37 mouse cellular contexts compared by ENCODE assay signal in genomic region chr6:41741101-41741500, GRCm38 (mm10). TPM values are rescaled to one million over a fixed set of nuclear protein-coding genes. Genes with fewer than 3 reads are reported as not detected.
"Had no signal": no experiment of that assay in that cellular context is flagged by ENCODE, and none has a peak within 500 bp of the region (broad histone marks: within the 10 kb centered on the region; RNA-seq: fewer than 3 reads in every experiment).

No protein-coding gene starts in this region.

- H3K4me3 ChIP-seq: embryonic facial prominence, embryonic 12.5 days; embryonic facial prominence, embryonic 13.5 days; embryonic facial prominence, embryonic 15.5 days; erythroblast, embryonic 14.5 days; forebrain, embryonic 10.5 days; forebrain, embryonic 12.5 days; forebrain, embryonic 13.5 days; forebrain, embryonic 15.5 days; gastrocnemius, adult 2 months; heart, adult 2 months; heart, embryonic 10.5 days had no signal

- ATAC-seq: forebrain, embryonic 13.5 days; forebrain, embryonic 14.5 days; forebrain, embryonic 15.5 days; forebrain, embryonic 16.5 days; forebrain, postnatal 0 days had no signal

- H3K27me3 ChIP-seq: embryonic facial prominence, embryonic 12.5 days; embryonic facial prominence, embryonic 13.5 days; embryonic facial prominence, embryonic 15.5 days; forebrain, embryonic 12.5 days; forebrain, embryonic 13.5 days; forebrain, embryonic 15.5 days had no signal

- H3K36me3 ChIP-seq: embryonic facial prominence, embryonic 12.5 days; embryonic facial prominence, embryonic 13.5 days; embryonic facial prominence, embryonic 15.5 days; forebrain, embryonic 10.5 days; forebrain, embryonic 12.5 days; forebrain, embryonic 15.5 days; heart, embryonic 10.5 days had no signal

- H3K4me2 ChIP-seq: embryonic facial prominence, embryonic 12.5 days; embryonic facial prominence, embryonic 13.5 days; embryonic facial prominence, embryonic 15.5 days; forebrain, embryonic 12.5 days; forebrain, embryonic 13.5 days; forebrain, embryonic 15.5 days; heart, embryonic 11.5 days had no signal

- H3K4me1 ChIP-seq: embryonic facial prominence, embryonic 12.5 days; embryonic facial prominence, embryonic 13.5 days; embryonic facial prominence, embryonic 15.5 days; forebrain, embryonic 10.5 days; forebrain, embryonic 12.5 days; forebrain, embryonic 13.5 days; forebrain, embryonic 15.5 days; heart, embryonic 10.5 days had no signal

- H3K27ac ChIP-seq: embryonic facial prominence, embryonic 12.5 days; embryonic facial prominence, embryonic 13.5 days; embryonic facial prominence, embryonic 15.5 days; forebrain, embryonic 10.5 days; forebrain, embryonic 12.5 days; forebrain, embryonic 13.5 days; forebrain, embryonic 15.5 days; gastrocnemius, adult 2 months; heart, adult 2 months; heart, embryonic 10.5 days had no signal

- DNase-seq: cerebellum, postnatal 10 days; cerebellum, postnatal 14 days; cerebellum, postnatal 25 days; cerebellum, postnatal 36 days; embryo, embryonic 11 days; forebrain, postnatal 0 days; gastrocnemius, adult 2 months; gastrocnemius, postnatal 10 days; gastrocnemius, postnatal 14 days; gastrocnemius, postnatal 25 days; gastrocnemius, postnatal 36 days; heart, adult 11 months; heart, adult 18-20 months; heart, adult 2 months had no signal

- H3K9me3 ChIP-seq: embryonic facial prominence, embryonic 12.5 days; embryonic facial prominence, embryonic 13.5 days; embryonic facial prominence, embryonic 15.5 days; forebrain, embryonic 10.5 days; forebrain, embryonic 12.5 days; forebrain, embryonic 13.5 days; forebrain, embryonic 15.5 days; heart, embryonic 10.5 days had no signal

- H3K9ac ChIP-seq: embryonic facial prominence, embryonic 12.5 days; embryonic facial prominence, embryonic 13.5 days; embryonic facial prominence, embryonic 15.5 days; forebrain, embryonic 12.5 days; forebrain, embryonic 13.5 days; forebrain, embryonic 15.5 days; forebrain, postnatal 0 days had no signal

RNA-seq across cellular contexts. Expression of gene Olfr459, which starts 33.9 kb away (rescaled TPM):
- total RNA-seq: common myeloid progenitor, adult 5-6 weeks; forebrain, postnatal 0 days; gastrocnemius, adult 18-20 months; gastrocnemius, adult 2 months; gastrocnemius, adult 8-10 months; gastrocnemius, postnatal 10 days; gastrocnemius, postnatal 14 days; gastrocnemius, postnatal 25 days; gastrocnemius, postnatal 36 days; gastrocnemius, postnatal 4 days; granulocyte monocyte progenitor cell, adult 5-6 weeks; heart, adult 18-20 months; heart, adult 2 months; heart, adult 8-10 months had no signal
- polyA plus RNA-seq: cortical plate, adult 2 months; embryonic facial prominence, embryonic 11.5 days; embryonic facial prominence, embryonic 13.5 days; embryonic facial prominence, embryonic 15.5 days; erythroblast, embryonic 14.5 days; forebrain, embryonic 10.5 days; forebrain, embryonic 11.5 days; forebrain, embryonic 12.5 days; forebrain, embryonic 13.5 days; forebrain, embryonic 14.5 days; forebrain, embryonic 15.5 days; forebrain, embryonic 16.5 days; forebrain, postnatal 0 days; frontal cortex, adult 2 months; heart, adult 2 months; heart, embryonic 10.5 days; heart, embryonic 11.5 days had no signal

RNA-seq across cellular contexts. Expression of gene Kel, which starts 37.0 kb away (rescaled TPM):
- total RNA-seq: forebrain, postnatal 0 days; gastrocnemius, adult 18-20 months; gastrocnemius, adult 2 months; gastrocnemius, adult 8-10 months; gastrocnemius, postnatal 14 days; gastrocnemius, postnatal 25 days; gastrocnemius, postnatal 36 days; heart, adult 18-20 months had no signal
- polyA plus RNA-seq: cortical plate, adult 2 months; forebrain, postnatal 0 days had no signal

RNA-seq across cellular contexts. Expression of gene Llcfc1, which starts 56.9 kb away (rescaled TPM):
- total RNA-seq: common myeloid progenitor, adult 5-6 weeks; forebrain, postnatal 0 days; gastrocnemius, adult 18-20 months; gastrocnemius, adult 2 months; gastrocnemius, adult 8-10 months; gastrocnemius, postnatal 10 days; gastrocnemius, postnatal 14 days; gastrocnemius, postnatal 25 days; gastrocnemius, postnatal 36 days; gastrocnemius, postnatal 4 days; granulocyte monocyte progenitor cell, adult 5-6 weeks; heart, adult 18-20 months; heart, adult 2 months; heart, adult 8-10 months had no signal
- polyA plus RNA-seq: cortical plate, adult 2 months; embryonic facial prominence, embryonic 11.5 days; embryonic facial prominence, embryonic 12.5 days; embryonic facial prominence, embryonic 13.5 days; embryonic facial prominence, embryonic 14.5 days; embryonic facial prominence, embryonic 15.5 days; erythroblast, embryonic 14.5 days; forebrain, embryonic 10.5 days; forebrain, embryonic 11.5 days; forebrain, embryonic 12.5 days; forebrain, embryonic 13.5 days; forebrain, embryonic 14.5 days; forebrain, embryonic 15.5 days; forebrain, embryonic 16.5 days; forebrain, postnatal 0 days; frontal cortex, adult 2 months; heart, embryonic 10.5 days; heart, embryonic 11.5 days had no signal
